Mouse (Mus musculus) left cerebral cortex, postnatal 10 days (tissue): ENCODE results near the gene Clip4. TPM values are rescaled to one million over a fixed set of nuclear protein-coding genes. Genes with fewer than 3 reads are reported as not detected.
A peak's percentile ranks its signal among the peaks of the same experiment; 100 is the strongest.

Experiments
- DNase-seq, 2 experiments: peaks; one replicate each; pipeline ENCODE4 v3.0.0; 2021 to 2022; ENCODE audit warnings: low spot score in 2 of 2, mixed read lengths in 1 of 2; ENCODE audit errors: extremely low spot score in 1 of 2
- intact Hi-C: fragments of 180-260 bp; cut with DNase I; formaldehyde crosslinking; loops from one replicate; pipeline ENCODE4 v1.15.1; 2025
- total RNA-seq, 2 experiments: library from RNA; stranded (reverse); gene quantifications; 2 replicates each; pipeline ENCODE4 v1.2.3; 2021

Clip4 gene
- total RNA-seq, 2 experiments from 2014 or later, result 51.6 to 55.4 TPM

- peak; percentile 19 to 57 for DNase-seq
- intact Hi-C loops, result loop anchor here (5.0 kb wide), 1 partner anchor 111 kb away; the partner anchor contains the start of gene Togaram2
Measured at GRCm38 (mm10) chr17:71782699-71783365, 14.6 kb downstream of the Clip4 start.

- peak in 1 of 2 experiments; percentile 27 for DNase-seq
- intact Hi-C loops, result loop anchor here (5.0 kb wide), 1 partner anchor 111 kb away; the partner anchor contains the start of gene Togaram2
Measured at GRCm38 (mm10) chr17:71783366-71783735, 15.1 kb downstream of the Clip4 start.

- DNase-seq, result no peak
- intact Hi-C loops, result no loop called here
Measured at GRCm38 (mm10) chr17:71786456-71786855, 18.2 kb downstream of the Clip4 start.

GRCm38 (mm10) chr17:71791109-71791508, 22.8 kb downstream of the Clip4 start:
- intact Hi-C loops, result no loop called here
- DNase-seq, result no peak

- no peak for DNase-seq
Measured at GRCm38 (mm10) chr17:71791622-71792021, 23.3 kb downstream of the Clip4 start.

GRCm38 (mm10) chr17:71795521-71796205, 27.4 kb downstream of the Clip4 start:
- no peak for DNase-seq
- intact Hi-C loops, result no loop called here

More at GRCm38 (mm10) chr17:71791622-71792021, 23.3 kb downstream of the Clip4 start:
- intact Hi-C loops, result no loop called here

GRCm38 (mm10) chr17:71803456-71803855, 35.2 kb downstream of the Clip4 start:
- intact Hi-C loops, result no loop called here
- DNase-seq, result no peak

GRCm38 (mm10) chr17:71803876-71804275, 35.6 kb downstream of the Clip4 start:
- DNase-seq, result no peak
- intact Hi-C loops, result no loop called here

- no peak for DNase-seq
- intact Hi-C loops, result loop anchor here (2.0 kb wide), 1 partner anchor 50 kb away; no protein-coding TSS in a partner anchor
Measured at GRCm38 (mm10) chr17:71811070-71811469, 42.8 kb downstream of the Clip4 start.

GRCm38 (mm10) chr17:71816136-71816864, 48.0 kb downstream of the Clip4 start:
- intact Hi-C loops, result no loop called here

GRCm38 (mm10) chr17:71823622-71824306, 55.5 kb downstream of the Clip4 start:
- DNase-seq, result no peak
- intact Hi-C loops, result no loop called here

More at GRCm38 (mm10) chr17:71816136-71816864, 48.0 kb downstream of the Clip4 start:
- DNase-seq, result no peak

GRCm38 (mm10) chr17:71826603-71827002, 58.3 kb downstream of the Clip4 start:
- DNase-seq, result no peak
- intact Hi-C loops, result no loop called here

GRCm38 (mm10) chr17:71827627-71828026, 59.4 kb downstream of the Clip4 start:
- intact Hi-C loops, result no loop called here
- DNase-seq, result no peak

- DNase-seq, result no peak
- intact Hi-C loops, result no loop called here
Measured at GRCm38 (mm10) chr17:71828647-71829414, 60.6 kb downstream of the Clip4 start.

GRCm38 (mm10) chr17:71831960-71832359, 63.7 kb downstream of the Clip4 start:
- intact Hi-C loops, result loop anchor here (10.0 kb wide), 1 partner anchor 773 kb away; the partner anchor contains the start of gene Alk
- DNase-seq, result no peak

GRCm38 (mm10) chr17:71862184-71862583, 93.9 kb downstream of the Clip4 start:
- no peak for DNase-seq
- intact Hi-C loops, result no loop called here

- DNase-seq, result no peak
- intact Hi-C loops, result no loop called here
Measured at GRCm38 (mm10) chr17:71862895-71863294, 94.6 kb downstream of the Clip4 start.

GRCm38 (mm10) chr17:71864039-71864438, 95.8 kb downstream of the Clip4 start:
- DNase-seq, result no peak
- intact Hi-C loops, result no loop called here
